Mouse (Mus musculus) gastrocnemius, postnatal 14 days (tissue): Measurements from ENCODE around the gene Susd3. TPM values are rescaled to one million over a fixed set of nuclear protein-coding genes. Genes with fewer than 3 reads are reported as not detected.

Source experiments
- DNase-seq: peaks from one replicate; pipeline ENCODE4 v3.0.0; 2021; ENCODE audit warnings: mixed read lengths
- intact Hi-C: fragments of 180-260 bp; cut with DNase I; formaldehyde crosslinking; loops from one replicate; pipeline ENCODE4 v1.15.1; 2025; ENCODE audit warnings: low total_unique reads
- total RNA-seq, 2 experiments: library from RNA; stranded (reverse); gene quantifications; 2 replicates each; pipeline ENCODE4 v1.2.3; 2021

The Susd3 gene
- total RNA-seq, 2 experiments from 2014 or later, result 0.16 to 0.51 TPM

DNA sequence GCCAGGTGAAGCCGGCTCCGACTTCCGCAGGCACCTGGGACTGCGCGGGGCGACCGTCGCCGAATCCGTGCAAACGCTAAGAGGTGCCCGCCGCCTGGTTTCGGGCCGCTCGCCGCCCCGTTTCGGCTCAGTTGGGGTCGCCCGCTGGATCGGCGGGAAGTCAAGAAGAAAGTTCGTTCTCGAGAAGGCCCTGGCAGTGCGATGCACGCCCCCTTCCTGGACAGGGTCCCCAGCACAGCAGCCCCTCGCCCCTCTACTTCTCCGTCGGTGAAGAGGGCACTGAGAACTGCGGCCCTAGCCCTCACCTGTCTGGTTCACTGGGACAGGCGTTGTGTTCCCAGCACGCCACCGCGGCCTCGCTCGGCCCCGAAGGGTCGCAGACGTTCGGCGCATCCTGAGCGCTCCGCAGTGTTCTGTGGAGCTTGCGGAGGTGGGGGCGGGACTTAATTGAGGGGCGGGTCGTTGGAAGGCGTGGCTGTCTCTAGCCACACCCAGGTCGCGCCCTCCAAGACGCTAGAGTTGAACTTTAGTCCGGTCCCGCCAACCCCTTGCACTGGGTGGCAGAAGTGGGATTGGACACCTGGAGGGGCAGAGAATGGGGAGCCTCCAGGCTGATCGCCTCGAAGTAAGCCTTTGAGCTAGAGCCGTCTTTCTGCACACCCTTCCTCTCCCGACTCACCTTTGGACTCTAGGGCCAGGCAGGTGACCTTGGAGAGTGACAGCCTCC lies 603 bp downstream of the Susd3 start:
- no peak for DNase-seq
- intact Hi-C loops, result no loop called here

DNA sequence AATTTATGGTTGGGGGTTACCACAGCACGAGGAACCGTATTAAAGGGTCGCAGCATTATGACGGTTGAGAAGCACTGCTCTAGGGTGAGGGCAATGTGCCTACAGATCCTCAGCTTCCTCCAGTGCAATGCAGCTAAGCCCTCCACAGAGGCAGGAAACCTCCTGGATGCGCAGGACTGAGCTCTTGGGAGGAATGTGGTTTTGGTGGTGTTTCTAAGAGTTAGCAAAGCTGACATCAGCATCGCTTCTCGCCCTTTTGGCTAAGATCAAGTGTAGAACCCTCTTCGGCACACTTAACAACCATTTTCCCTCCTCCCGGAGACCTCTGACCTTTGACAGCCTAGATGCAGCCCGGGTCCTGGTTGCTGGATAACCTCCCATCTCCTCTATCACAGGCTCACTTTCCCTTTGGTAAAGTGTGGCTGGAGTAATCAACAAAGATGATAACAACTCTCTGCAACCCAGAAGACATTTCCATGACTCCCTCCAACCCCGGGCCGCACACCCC lies 1.2 kb downstream of the Susd3 start:
- intact Hi-C loops, result no loop called here

DNA sequence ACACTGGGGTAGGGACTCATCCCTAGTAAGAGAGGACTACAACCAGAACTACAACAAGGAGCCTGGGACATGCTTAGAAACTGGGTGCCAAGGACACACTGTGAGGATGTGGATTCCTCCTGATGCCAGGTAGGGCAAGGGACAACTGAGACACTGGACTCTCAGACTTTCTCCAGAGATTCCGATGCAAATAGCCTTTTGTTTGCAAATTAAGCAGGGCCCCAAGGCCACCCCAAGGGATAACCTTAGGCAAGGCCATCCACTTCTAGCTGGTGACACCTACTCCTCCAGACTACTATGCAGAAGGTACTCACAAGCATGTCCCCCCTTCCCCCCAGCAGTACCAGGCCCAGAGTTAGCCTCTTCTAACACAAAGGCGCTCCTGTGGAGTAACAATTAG lies 1.9 kb downstream of the Susd3 start:
- DNase-seq, result no peak
- intact Hi-C loops, result no loop called here

More for the DNA sequence above, 1.2 kb downstream of the Susd3 start:
- no peak for DNase-seq

DNA sequence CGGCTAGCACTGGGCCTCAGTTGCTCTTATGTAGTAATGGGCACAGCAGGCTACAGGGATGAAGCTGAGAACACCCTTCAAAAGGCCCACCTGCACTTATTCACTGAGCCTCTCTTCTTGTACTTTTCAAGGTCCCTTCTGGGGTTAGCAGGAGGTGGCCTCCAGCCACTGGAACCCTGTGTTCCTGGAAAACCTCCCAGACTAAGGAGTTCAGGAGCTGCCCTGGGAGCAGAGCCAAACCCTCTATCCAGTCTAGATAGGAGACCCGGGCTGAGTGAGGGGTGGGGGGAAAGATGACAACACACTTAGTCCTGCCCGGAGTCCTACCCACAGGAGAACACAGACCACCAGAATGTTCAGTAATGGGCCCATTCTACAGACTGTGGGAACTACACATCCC lies 2.5 kb downstream of the Susd3 start:
- intact Hi-C loops, result no loop called here
- no peak for DNase-seq

DNA sequence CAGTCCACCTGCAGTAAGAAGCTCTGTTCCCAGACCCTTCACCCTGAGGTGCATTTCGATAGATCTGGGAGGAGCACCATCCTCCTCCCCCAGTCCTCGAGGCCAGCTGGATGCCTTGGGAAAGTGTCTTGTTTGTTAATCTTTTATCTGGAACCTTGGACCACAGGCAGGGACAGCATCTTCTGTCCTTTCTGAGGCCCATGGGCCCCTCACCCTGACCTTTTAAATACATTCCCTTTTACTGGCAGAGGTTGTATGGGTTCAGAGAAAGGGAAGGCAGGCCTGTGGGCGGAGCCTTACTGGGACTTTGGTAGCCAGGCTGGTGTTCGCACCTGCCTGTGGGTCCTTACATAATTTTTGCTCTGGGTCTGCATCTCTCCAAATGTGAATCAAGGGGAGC lies 3.3 kb downstream of the Susd3 start:
- DNase-seq, result no peak
- intact Hi-C loops, result no loop called here

DNA sequence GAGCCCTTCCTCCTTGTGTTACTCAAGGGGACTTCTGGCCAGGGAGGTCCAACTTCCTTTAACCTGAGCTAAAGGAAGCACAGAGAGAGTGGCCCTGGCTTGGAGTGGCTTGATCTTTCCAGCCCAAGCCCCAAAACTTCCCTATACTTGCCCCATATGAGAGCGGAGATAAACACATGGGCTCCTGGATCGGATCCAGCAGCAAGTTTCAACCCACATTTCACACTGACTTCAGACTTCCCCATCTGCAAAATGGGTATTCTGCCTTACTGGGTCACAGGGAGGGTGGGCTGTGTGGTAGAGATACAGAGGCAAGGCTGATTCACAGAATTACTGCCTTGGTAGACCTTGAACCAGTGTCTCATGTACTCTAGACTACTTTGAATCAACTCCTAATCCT lies 5.0 kb downstream of the Susd3 start:
- intact Hi-C loops, result no loop called here
- DNase-seq, result no peak

DNA sequence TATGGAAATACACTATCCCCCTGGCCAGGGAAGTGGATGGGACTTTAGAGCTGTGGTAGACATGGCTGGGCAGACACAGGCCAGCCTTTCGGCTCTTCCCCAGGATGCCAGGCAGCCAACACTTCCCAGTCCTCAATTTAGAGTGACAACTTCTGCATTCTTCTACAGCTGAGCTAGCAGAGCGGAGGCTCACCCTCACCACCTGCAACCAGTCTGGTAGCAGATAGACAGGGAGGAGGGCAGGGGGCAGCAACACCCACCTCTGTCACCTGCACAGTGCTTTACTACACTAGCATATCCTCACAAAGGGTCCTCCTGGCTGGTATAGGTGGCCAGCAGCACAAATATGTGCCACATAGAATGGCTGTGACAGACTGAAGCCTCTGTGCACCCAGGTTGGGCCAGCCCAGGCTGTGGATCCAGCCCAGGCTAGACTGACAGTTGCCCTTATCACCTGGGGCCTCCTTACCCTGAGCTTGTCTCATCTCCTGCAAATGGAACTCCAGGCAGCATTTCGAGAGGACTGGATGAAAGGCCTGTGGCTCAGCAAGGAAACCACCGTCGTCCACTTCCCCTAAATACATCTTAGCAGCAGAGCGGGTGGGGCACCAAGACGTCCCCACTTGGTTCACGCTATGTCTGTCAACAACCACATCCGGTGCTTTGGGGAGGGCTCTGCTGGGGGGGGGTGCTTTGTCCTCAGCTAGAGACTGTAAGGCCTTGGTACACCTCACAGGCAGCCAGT lies 6.0 kb downstream of the Susd3 start:
- intact Hi-C loops, result no loop called here
- DNase-seq, result no peak

DNA sequence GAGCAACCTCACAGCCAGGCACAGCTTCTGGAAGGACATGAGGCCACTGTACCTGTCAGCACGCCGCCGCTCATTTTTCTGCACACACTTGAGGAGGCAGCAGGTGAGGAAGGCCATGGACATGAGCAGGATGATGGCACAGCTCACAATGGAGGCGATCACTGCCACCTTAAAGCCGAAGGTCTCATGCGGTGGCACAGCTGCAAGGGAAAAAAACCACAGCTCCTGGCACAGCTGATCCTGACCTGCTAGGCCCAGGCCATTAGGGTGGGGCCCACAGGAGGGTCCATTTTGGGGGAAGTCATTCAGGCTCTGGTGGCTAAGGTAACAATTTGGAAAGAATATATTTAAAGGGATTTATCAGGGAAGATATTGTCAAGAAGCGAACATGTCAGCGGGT lies 9.8 kb downstream of the Susd3 start:
- intact Hi-C loops, result no loop called here
- DNase-seq, result no peak

DNA sequence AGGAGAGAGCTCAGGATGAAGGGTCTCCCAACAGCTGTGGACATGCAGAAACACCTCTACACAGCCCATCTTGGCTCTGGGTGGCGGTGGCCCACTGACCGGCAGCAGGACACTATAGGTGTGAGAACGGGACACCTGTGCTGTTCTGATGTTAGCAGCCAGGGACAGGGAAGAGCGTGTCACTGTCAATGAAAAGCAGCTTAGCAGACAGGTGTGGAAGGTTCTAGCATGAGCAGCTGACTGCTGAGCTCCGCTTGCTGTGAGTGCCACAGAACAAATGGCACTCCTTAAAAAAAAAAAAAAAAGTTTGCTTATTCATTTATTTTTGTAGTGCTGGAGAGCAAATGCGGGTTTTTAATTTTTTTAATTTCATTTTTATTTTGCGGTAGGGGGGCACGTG lies 10.9 kb downstream of the Susd3 start:
- intact Hi-C loops, result no loop called here
- DNase-seq, result no peak

DNA sequence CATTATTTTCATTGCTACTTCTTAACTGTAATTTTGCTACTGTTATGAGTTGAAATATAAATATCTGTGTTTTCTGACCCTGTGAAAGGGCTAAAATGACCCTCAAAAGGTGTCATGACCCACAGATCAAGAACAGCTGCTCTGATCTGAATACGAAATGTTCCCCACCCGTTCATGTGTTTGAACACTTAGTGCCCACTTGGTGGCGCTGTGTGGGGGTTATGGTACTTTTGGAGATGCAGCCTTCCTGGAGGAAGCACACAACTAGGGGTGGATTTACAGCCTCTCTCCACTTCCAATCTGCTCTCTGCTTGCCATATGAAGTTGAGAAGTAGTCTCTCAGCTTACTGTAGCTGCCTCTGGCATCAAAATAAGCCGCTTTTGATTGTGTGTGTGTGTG lies 13.8 kb downstream of the Susd3 start:
- no peak for DNase-seq
- intact Hi-C loops, result no loop called here

DNA sequence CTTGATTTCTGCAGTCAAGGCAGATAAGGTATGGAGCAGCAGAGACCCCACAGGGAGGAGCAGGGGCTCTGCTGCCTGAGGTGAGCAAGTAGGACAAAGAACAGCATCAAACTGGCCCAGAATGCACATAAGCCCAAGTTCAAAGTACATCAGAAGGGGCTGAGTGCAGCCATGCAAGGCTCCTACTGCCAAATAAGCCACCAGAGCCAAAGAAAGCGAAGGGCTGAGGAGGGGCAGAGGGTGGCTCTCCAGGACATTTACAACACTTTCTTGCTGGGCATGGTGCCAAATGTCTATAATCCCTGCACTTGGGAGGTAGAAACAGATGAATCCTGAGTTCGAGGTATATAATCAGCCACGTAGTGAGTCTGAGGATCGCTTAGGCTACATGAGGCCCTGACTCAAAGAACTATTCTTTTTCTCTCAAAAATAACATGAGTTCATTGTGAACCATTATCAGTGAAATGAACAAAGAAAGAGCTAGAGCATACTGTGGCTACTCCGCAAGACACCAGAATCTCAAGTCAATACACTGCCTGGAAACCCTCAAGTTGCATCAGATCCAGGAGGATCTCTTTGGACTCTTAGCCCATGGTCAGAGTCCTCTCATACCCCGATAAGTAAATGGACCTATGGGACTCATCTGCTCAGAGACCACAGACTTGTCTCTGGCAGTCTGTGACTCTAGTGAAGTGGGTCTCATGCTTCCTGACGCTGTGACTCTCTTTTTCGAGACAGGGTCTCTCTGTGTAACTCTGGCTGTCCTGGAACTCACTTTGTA lies 14.5 kb downstream of the Susd3 start:
- intact Hi-C loops, result no loop called here
- DNase-seq, result no peak

DNA sequence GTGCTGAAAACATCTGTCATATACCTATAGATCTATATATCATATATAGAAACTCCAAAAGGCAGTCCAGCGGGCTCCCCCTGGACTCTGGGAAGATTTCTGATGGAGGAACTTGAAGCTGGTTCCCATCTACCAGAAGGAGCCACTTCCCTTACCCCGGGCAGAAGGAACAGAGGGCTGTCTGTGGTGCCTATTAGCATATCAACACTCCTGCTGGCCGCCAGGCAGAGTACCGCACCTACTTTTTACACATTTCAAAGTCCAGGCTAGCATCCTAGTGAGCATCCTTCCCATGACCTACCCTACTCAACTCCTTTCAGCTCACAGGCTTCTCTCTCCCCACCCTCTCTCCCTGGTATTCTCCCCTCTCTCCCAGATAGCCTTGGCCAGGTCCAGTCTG lies 22.9 kb downstream of the Susd3 start:
- no peak for DNase-seq
- intact Hi-C loops, result no loop called here

DNA sequence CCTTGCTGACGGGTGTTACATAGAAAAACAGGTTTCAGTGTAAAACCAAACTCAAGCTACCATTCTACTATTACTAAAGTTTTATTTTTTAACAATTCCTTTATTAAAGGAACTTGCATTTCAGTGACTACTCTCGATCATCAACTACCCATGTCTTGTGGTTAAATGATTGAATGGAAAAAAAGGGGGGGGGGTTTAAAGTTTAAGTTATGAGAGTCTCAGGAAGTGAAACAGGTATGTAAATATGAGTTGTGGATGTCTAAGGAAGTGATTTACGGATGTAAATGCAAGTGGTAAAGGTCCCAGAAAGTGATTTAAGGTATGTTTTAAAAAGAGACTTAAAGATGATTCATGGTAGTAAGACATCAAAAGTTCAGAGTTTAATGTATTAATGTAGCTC lies 23.3 kb downstream of the Susd3 start:
- intact Hi-C loops, result no loop called here
- no peak for DNase-seq

DNA sequence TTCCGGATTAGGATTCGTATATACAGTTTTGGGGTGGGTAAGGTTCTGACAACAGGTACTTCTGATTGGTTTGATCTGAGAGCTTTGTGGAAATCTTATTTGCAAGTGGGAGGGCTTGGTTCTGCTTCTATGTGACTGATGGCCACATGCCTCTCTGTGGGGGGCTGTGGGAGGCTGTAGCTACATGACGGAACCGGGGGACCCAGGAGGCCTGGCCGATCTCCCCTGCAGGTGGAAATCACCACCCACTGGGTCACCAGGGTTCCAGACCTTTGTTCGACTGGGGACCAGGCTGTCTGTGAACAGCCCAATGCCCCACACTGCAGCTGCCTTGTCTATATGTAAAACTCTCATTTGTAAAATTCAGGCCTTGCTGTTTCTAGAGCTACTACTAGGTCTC lies 23.8 kb downstream of the Susd3 start:
- DNase-seq, result no peak
- intact Hi-C loops, result no loop called here

DNA sequence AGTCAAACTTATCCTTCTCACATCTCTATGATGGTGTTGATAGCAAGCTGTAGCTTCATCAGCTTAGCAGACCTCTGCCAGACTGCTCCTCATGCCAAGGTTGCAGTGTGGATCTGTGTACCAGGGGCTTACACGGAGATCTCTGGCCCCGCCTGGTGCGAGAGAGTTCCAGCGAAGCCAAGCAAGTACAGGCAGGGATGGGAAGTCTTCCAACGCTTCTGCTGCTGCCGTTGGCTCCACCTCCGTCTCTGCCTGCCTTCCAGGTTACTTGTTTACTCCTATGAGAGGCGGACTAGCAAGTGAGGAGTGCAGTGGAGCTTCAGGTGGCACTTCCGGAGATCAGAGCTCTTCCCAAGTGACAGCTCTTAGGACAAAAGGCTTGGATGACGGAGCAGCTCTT lies 24.2 kb downstream of the Susd3 start:
- intact Hi-C loops, result no loop called here
- DNase-seq, result no peak

DNA sequence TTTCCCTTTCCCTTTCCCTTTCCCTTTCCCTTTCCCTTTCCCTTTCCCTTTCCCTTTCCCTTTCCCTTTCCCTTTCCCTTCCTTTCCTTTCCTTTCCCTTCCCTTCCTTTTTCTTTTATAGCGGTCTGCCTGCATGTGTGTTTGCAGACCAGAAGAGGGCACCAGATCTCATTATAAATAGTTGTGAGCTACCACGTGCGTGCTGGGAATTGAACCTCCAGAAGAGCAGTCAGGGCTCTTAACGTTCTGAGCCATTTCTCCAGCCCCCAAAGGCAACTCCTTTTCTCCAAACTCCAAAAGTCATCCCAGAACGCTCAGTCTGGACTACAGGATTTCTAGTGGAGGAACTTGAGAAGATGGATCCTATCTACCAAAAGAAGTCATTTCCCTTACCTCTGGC lies 27.6 kb downstream of the Susd3 start:
- DNase-seq, result no peak
- intact Hi-C loops, result no loop called here

DNA sequence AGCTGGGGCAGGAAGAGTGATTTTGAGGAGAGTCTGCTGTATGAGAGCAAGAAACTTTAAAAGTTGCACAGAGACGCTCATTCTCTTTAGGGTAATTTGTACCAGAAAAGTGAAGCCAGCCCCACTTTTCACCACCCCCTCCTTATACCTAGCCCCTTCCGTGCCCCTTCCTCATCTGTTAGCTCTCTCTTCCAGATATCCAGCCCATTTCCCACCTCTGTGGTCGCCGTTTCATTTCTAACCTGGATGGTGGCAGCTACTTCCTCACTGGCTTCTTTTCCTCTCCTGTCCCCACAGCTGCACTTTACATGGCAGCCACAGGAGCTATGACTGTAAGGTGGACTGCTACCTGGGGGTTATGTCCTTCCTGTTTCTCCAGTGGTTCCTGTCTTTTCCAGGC lies 29.1 kb downstream of the Susd3 start:
- intact Hi-C loops, result no loop called here
- DNase-seq, result no peak

DNA sequence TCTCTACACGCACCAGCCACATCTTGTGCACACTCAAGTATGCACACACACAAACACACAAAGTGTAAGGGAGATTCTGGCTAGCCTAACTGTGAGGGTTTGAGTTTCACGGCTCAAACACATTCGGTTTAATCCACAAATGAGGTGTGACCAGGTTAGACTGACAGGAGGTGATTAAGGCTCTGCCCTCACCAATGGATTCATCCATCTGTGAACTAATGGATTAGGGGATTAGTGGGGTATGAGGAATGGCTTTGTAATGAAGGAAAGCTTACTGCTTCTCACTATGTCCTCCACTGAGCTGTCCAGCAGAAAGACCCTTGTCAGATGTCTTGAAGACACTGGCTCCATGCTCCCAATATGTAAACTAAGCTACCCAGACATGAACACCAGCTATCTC lies 29.9 kb downstream of the Susd3 start:
- no peak for DNase-seq
- intact Hi-C loops, result no loop called here

DNA sequence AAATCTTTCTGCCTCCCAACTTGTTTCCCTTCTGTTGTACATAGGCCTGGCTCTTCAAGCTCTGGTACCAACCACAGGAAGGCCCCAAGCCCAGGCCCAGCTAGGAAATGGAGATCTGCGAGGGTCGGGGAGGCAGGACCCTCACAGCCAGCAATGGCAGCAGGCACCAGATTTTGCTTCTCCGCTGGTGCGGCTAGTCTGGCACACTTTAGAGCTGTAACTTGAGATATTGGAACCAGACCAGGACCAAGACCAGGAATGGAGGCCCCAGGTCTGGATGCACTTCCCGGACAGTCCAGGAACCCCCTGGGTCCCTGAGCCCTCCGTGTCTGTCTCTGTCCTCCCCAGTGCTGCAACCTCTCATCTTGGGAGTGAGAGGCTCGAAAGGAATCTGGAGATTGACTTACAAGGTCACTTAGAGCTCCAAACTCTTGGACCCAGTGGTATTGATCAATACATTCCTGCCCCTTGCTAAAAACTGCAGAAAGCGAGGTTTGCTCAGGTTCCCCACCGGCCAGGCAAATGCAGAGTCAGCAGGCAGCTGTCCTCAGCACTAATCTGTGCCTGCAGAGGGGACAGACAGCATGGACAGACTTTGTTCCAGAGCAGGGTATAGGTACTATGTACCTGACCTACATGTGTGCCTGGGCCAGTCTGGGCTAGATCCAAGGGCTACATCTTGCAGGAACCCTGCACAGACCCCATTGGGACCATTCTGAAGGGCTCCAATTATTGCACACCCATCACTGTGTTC lies 31.5 kb downstream of the Susd3 start:
- no peak for DNase-seq
- intact Hi-C loops, result no loop called here

DNA sequence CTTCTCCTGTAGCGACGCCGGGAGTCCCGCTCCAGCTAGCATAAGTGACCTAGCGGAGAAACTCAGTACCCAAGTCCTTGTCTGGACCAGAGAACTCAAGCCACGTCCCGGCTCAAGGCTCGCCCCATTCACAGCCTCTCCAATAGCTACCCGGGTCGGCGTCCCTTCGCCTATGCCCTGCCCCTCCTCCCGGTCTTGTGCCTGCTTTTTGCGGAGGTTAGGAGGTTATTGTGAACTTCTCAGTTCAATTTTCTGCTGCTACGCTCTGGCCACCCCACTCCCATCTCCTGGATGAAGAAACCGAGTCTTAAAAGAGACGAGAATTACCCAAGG lies 32.3 kb downstream of the Susd3 start:
- intact Hi-C loops, result no loop called here

More for the DNA sequence above, 32.3 kb downstream of the Susd3 start:
- DNase-seq, result no peak
